Mouse (Mus musculus) 3T3-L1 (cell line): ENCODE measurements at regions not wholly inside any gene's neighbourhood (a gene's known extent, or its start where the extent isn't known, plus 50 kb on each side); places are given as distances from the start of the nearest gene placed in this dataset.

ENCODE experiments used
- DNase-seq: peaks from one replicate; pipeline ENCODE4 v3.0.0-alpha.2; 2015; ENCODE audit warnings: low read depth, low spot score

GRCm38 (mm10) chr7:58919863-58920262 is 263.9 kb downstream of the Atp10a start:
- no peak for DNase-seq

- no peak for DNase-seq
Observed at GRCm38 (mm10) chr7:58920283-58920682, 264.3 kb downstream of the Atp10a start.

- no peak for DNase-seq
Observed at GRCm38 (mm10) chr7:58924975-58925374, 269.0 kb downstream of the Atp10a start.

- DNase-seq = no peak
Observed at GRCm38 (mm10) chr7:58925406-58925805, 269.4 kb downstream of the Atp10a start.

- DNase-seq = no peak
Observed at GRCm38 (mm10) chr7:58957448-58957847, 271.1 kb upstream of the Ube3a start.

GRCm38 (mm10) chr7:59007196-59007595 is 221.4 kb upstream of the Ube3a start:
- no peak for DNase-seq

- no peak for DNase-seq
Observed at GRCm38 (mm10) chr7:59013449-59014301, 214.9 kb upstream of the Ube3a start.

GRCm38 (mm10) chr7:59014302-59014677 is 214.3 kb upstream of the Ube3a start:
- DNase-seq = no peak

GRCm38 (mm10) chr7:59027437-59027836 is 201.1 kb upstream of the Ube3a start:
- peak; percentile 78 for DNase-seq
